ENCODE assay signal across 8 mouse cellular contexts in the genomic region with DNA sequence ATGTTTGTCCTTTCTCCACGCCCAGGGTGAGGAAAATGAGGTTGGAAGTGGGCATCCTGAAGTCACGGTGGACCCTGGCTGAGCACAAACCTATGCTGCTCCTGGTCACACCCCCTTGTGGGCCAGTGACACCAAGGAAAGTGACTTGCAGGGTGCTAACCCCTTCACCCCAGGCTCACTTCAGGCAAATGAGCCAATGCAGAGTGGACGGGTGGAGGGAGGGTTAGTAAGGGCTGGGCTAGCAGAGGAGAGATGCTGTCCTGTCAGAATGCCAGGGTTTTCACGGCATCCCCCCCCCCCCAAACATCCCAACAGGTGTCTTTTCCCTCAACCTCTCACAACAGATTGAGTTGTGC. TPM values are rescaled to one million over a fixed set of nuclear protein-coding genes. Genes with fewer than 3 reads are reported as not detected.
DNase-seq lines count a peak whose midpoint lies in the region; ATAC-seq and TF ChIP-seq lines count a peak whose summit lies in the region.

No protein-coding gene starts in this region.

- DNase-seq in heart, adult 8-10 months (ENCODE audit: low spot score) = no peak
- DNase-seq in hindbrain, embryonic 14.5 days (ENCODE audit: low spot score) = no peak
- DNase-seq in midbrain, embryonic 11.5 days (ENCODE audit: low spot score, missing footprints) = no peak
- no peak for DNase-seq in spleen, postnatal 14 days (ENCODE audit: low spot score in 2 of 2)
- no peak for DNase-seq in retina, postnatal 1 day
- DNase-seq in layer of hippocampus, postnatal 36 days = no peak

- no peaks in the 10 kb centered on the region for H3K36me3 ChIP-seq in heart, embryonic 11.5 days (ENCODE audit: control insufficient read depth, insufficient read depth, low read length)
- no peaks in the 10 kb centered on the region for H3K36me3 ChIP-seq in hindbrain, embryonic 14.5 days (replicated peaks; ENCODE audit: control insufficient read depth, insufficient read depth)
- H3K36me3 ChIP-seq in midbrain, embryonic 11.5 days (ENCODE audit: control insufficient read depth, insufficient read depth, low read length) = no peaks in the 10 kb centered on the region

- no peak for TF ChIP-seq CTCF in cortical plate, adult 2 months (IDR thresholded peaks at IDR 0.05; ENCODE audit: extremely low read depth, insufficient read depth, low read length)

- 0 out of 2 replicates have a peak, but pooled peaks have one; percentile 6 for ATAC-seq in heart, embryonic 11.5 days (replicated peaks; ENCODE audit: insufficient number of reproducible peaks, low FRiP score, low TSS enrichment)
- no peak for ATAC-seq in hindbrain, embryonic 14.5 days (ENCODE audit: low FRiP score)
- ATAC-seq in midbrain, embryonic 11.5 days (ENCODE audit: low FRiP score) = peak; percentile 34; the same call in 1 of the 2 replicates

- no peaks in the 10 kb centered on the region for H3K9me3 ChIP-seq in heart, embryonic 11.5 days (replicated peaks; ENCODE audit: control insufficient read depth, low read length)
- H3K9me3 ChIP-seq in hindbrain, embryonic 14.5 days (ENCODE audit: control insufficient read depth, low read length) = no peaks in the 10 kb centered on the region
- no peaks in the 10 kb centered on the region for H3K9me3 ChIP-seq in midbrain, embryonic 11.5 days (ENCODE audit: control insufficient read depth, low read length)

- peaks cover 56% of the 10 kb centered on the region for H3K4me1 ChIP-seq in heart, embryonic 11.5 days (ENCODE audit: control insufficient read depth, insufficient read depth, low read length)
- no peaks in the 10 kb centered on the region for H3K4me1 ChIP-seq in cortical plate, adult 2 months (ENCODE audit: control insufficient read depth, insufficient read depth, low read length)
- peaks cover 13% of the 10 kb centered on the region for H3K4me1 ChIP-seq in hindbrain, embryonic 14.5 days (replicated peaks; ENCODE audit: control insufficient read depth, insufficient read depth, low read length)
- H3K4me1 ChIP-seq in midbrain, embryonic 11.5 days (ENCODE audit: control insufficient read depth, insufficient read depth, low read length) = peaks cover 15% of the 10 kb centered on the region

- H3K4me3 ChIP-seq in heart, embryonic 11.5 days (ENCODE audit: low read depth, low read length) = peak overlapping the region; percentile 51
- peak overlapping the region; percentile 39 for H3K4me3 ChIP-seq in cortical plate, adult 2 months (ENCODE audit: insufficient read depth, low read length)
- H3K4me3 ChIP-seq in hindbrain, embryonic 14.5 days (replicated peaks; ENCODE audit: low read length) = peak overlapping the region; percentile 35
- peak overlapping the region; percentile 31; the same call in 1 of the 2 replicates for H3K4me3 ChIP-seq in midbrain, embryonic 11.5 days (ENCODE audit: low read depth, low read length)

- peak overlapping the region; percentile 73 for H3K9ac ChIP-seq in heart, embryonic 11.5 days (ENCODE audit: low read depth, low read length)
- peak overlapping the region; percentile 42; the same call in 1 of the 2 replicates for H3K9ac ChIP-seq in hindbrain, embryonic 14.5 days
- no peak overlapping the region for H3K9ac ChIP-seq in midbrain, embryonic 11.5 days (ENCODE audit: low read length)

- no peak for TF ChIP-seq POLR2A in cortical plate, adult 2 months (IDR thresholded peaks at IDR 0.05; ENCODE audit: extremely low read depth, insufficient read depth, low read length)

- H3K27me3 ChIP-seq in heart, embryonic 11.5 days (ENCODE audit: control insufficient read depth, insufficient read depth, low read length) = no peaks in the 10 kb centered on the region
- no peaks in the 10 kb centered on the region for H3K27me3 ChIP-seq in hindbrain, embryonic 14.5 days (ENCODE audit: control insufficient read depth, insufficient read depth, low read length)
- H3K27me3 ChIP-seq in midbrain, embryonic 11.5 days (ENCODE audit: control insufficient read depth, insufficient read depth, low read length) = no peaks in the 10 kb centered on the region

- 21% methylated on average over 4 of the region's 4 CpGs for WGBS in heart, embryonic 11.5 days (ENCODE audit: insufficient replicate concordance)
- 13% methylated on average over 4 of the region's 4 CpGs for WGBS in hindbrain, embryonic 14.5 days
- WGBS in midbrain, embryonic 11.5 days = 5% methylated on average over 4 of the region's 4 CpGs

- H3K4me2 ChIP-seq in heart, embryonic 11.5 days = peak overlapping the region; percentile 90
- H3K4me2 ChIP-seq in hindbrain, embryonic 14.5 days (replicated peaks) = peak overlapping the region; percentile 77
- peak overlapping the region; percentile 77 for H3K4me2 ChIP-seq in midbrain, embryonic 11.5 days

- H3K27ac ChIP-seq in heart, embryonic 11.5 days (ENCODE audit: low read depth, low read length) = no peak overlapping the region
- H3K27ac ChIP-seq in cortical plate, adult 2 months (ENCODE audit: insufficient read depth, low read length) = no peak overlapping the region
- no peak overlapping the region for H3K27ac ChIP-seq in hindbrain, embryonic 14.5 days
- H3K27ac ChIP-seq in midbrain, embryonic 11.5 days (ENCODE audit: low read depth, low read length) = no peak overlapping the region

RNA-seq across cellular contexts. Expression of gene Adamtsl4, which starts 0.6 kb away (rescaled TPM):
- polyA plus RNA-seq in heart, embryonic 11.5 days (2014; fragmentation: Nextera tagmentation; extraction: Ambion mirVana) = 3.5 and 5.1 TPM in 2 replicates
- 10 to 100 TPM; 35.5 to 60.3 (median 45.4) TPM for total RNA-seq in heart, adult 8-10 months (2022)
- 6.0 and 6.4 TPM in 2 replicates for polyA plus RNA-seq in cortical plate, adult 2 months (2012; rRNA removed)
- 0.35 and 1.3 TPM in 2 replicates for polyA plus RNA-seq in hindbrain, embryonic 14.5 days (2014; fragmentation: Nextera tagmentation; extraction: Ambion mirVana)
- polyA plus RNA-seq in midbrain, embryonic 11.5 days (2014; fragmentation: Nextera tagmentation; extraction: Ambion mirVana) = 0.28 and 0.52 TPM in 2 replicates
- 1 to 10 TPM; 5.0 to 5.1 TPM for total RNA-seq in layer of hippocampus, postnatal 36 days (2021)

RNA-seq across cellular contexts. Expression of gene Mcl1, which starts 28.6 kb away (rescaled TPM):
- polyA plus RNA-seq in heart, embryonic 11.5 days (2014; fragmentation: Nextera tagmentation; extraction: Ambion mirVana) = 46.3 and 49.8 TPM in 2 replicates
- total RNA-seq in heart, adult 8-10 months (2022) = 100 to 1,000 TPM; 123 to 159 (median 134) TPM
- 37.7 and 39.5 TPM in 2 replicates for polyA plus RNA-seq in cortical plate, adult 2 months (2012; rRNA removed)
- 60.3 and 72.3 TPM in 2 replicates for polyA plus RNA-seq in hindbrain, embryonic 14.5 days (2014; fragmentation: Nextera tagmentation; extraction: Ambion mirVana)
- 74.1 and 79.9 TPM in 2 replicates for polyA plus RNA-seq in midbrain, embryonic 11.5 days (2014; fragmentation: Nextera tagmentation; extraction: Ambion mirVana)
- 10 to 100 TPM; 60.8 to 61.3 TPM for total RNA-seq in layer of hippocampus, postnatal 36 days (2021)

RNA-seq across cellular contexts. Expression of gene Ecm1, which starts 52.2 kb away (rescaled TPM):
- polyA plus RNA-seq in heart, embryonic 11.5 days (2014; fragmentation: Nextera tagmentation; extraction: Ambion mirVana) = 85.0 and 86.7 TPM in 2 replicates
- total RNA-seq in heart, adult 8-10 months (2022) = 10 to 100 TPM; 36.6 to 76.5 (median 42.3) TPM
- 15.6 and 15.7 TPM in 2 replicates for polyA plus RNA-seq in cortical plate, adult 2 months (2012; rRNA removed)
- 11.1 and 12.5 TPM in 2 replicates for polyA plus RNA-seq in hindbrain, embryonic 14.5 days (2014; fragmentation: Nextera tagmentation; extraction: Ambion mirVana)
- polyA plus RNA-seq in midbrain, embryonic 11.5 days (2014; fragmentation: Nextera tagmentation; extraction: Ambion mirVana) = 15.4 and 18.0 TPM in 2 replicates
- 10 to 100 TPM in 1 of 2 experiments, 1 to 10 TPM in 1; 8.4 to 10.5 TPM for total RNA-seq in layer of hippocampus, postnatal 36 days (2021)
